Mouse (Mus musculus) G1E (cell line): ENCODE results near the gene Gse1.

Experiments
- CTCF ChIP-seq: IDR thresholded peaks from 2 replicates; pipeline ENCODE4 v1.5.1; 2012; ENCODE audit warnings: low read depth, low read length, inconsistent platforms, mixed read lengths
- GATA1 ChIP-seq: IDR thresholded peaks from 2 replicates; pipeline ENCODE4 v1.6.1; 2012; ENCODE audit warnings: borderline replicate concordance, low read length, inconsistent platforms, mixed read lengths
- POLR2AphosphoS5 ChIP-seq: IDR thresholded peaks from 2 replicates; pipeline ENCODE4 v1.6.1; 2012; ENCODE audit warnings: low read depth, low read length, inconsistent platforms; ENCODE audit not compliant: insufficient replicate concordance
- TAL1 ChIP-seq: conservative IDR thresholded peaks from 2 replicates; pipeline ENCODE4 v1.6.1; 2012; ENCODE audit warnings: low read depth, low read length, inconsistent platforms, mixed read lengths

- no peak for TF ChIP-seq CTCF
- TF ChIP-seq TAL1: no peak
- no peak for TF ChIP-seq POLR2AphosphoS5
- no peak for TF ChIP-seq GATA1
Measured at GRCm38 (mm10) chr8:120530954-120531656, 302.8 kb downstream of the Gse1 start.
